Mouse (Mus musculus): ENCODE data around the gene Haus7. TPM values are rescaled to one million over a fixed set of nuclear protein-coding genes. Genes with fewer than 3 reads are reported as not detected.

Gene Haus7
- polyA plus RNA-seq (2015; fragmentation: Nextera tagmentation; extraction: Ambion mirVana), result 62.6 and 76.6 TPM in 2 replicates

GRCm38 (mm10) chrX:73458877-73459392 lies at the start of gene Haus7:
Gene Haus7, minus strand, starts transcription at chrX:73459044.

GRCm38 (mm10) chrX:73483484-73483810 lies 24.6 kb upstream of the Haus7 start, which contains the start of gene Bgn:
Gene Bgn, plus strand, starts transcription at chrX:73483602.

GRCm38 (mm10) chrX:73435252-73435651 lies 23.6 kb downstream of the Haus7 start, which contains the start of gene Trex2:
Gene Trex2, minus strand, starts transcription at chrX:73435344.

GRCm38 (mm10) chrX:73410880-73411517 lies 47.8 kb downstream of the Haus7 start, which contains the start of gene Zfp92:
Gene Zfp92, plus strand, starts transcription at chrX:73411096.

GRCm38 (mm10) chrX:73398636-73399035 lies 60.2 kb downstream of the Haus7 start, which contains the start of gene Gm18336:
Gene Gm18336, minus strand, starts transcription at chrX:73398736.

Other genes starting within 250 kb of the Haus7 start
- gene Xlr4b, start 244.7 kb downstream of the Haus7 start, polyA plus RNA-seq (2015; fragmentation: Nextera tagmentation; extraction: Ambion mirVana), result 0.62 and 9.2 TPM in 2 replicates
- 17.5 and 22.4 TPM in 2 replicates for gene F8a, start 230.8 kb downstream of the Haus7 start, polyA plus RNA-seq (2015; fragmentation: Nextera tagmentation; extraction: Ambion mirVana)
- gene Xlr4c, start 215.9 kb downstream of the Haus7 start, polyA plus RNA-seq (2015; fragmentation: Nextera tagmentation; extraction: Ambion mirVana), result 0.14 TPM in 1 of 2 replicates, not detected in the other
- not detected in 2 replicates for gene Xlr3c, start 193.7 kb downstream of the Haus7 start, polyA plus RNA-seq (2015; fragmentation: Nextera tagmentation; extraction: Ambion mirVana)
- 0.19 TPM in 1 of 2 replicates, not detected in the other for gene Xlr5a, start 166.1 kb downstream of the Haus7 start, polyA plus RNA-seq (2015; fragmentation: Nextera tagmentation; extraction: Ambion mirVana)
- gene Xlr5c, start 166.1 kb downstream of the Haus7 start, polyA plus RNA-seq (2015; fragmentation: Nextera tagmentation; extraction: Ambion mirVana), result not detected in 2 replicates
- gene Gm45015, start 122.2 kb downstream of the Haus7 start, polyA plus RNA-seq (2015; fragmentation: Nextera tagmentation; extraction: Ambion mirVana), result not detected in 2 replicates
- 4.1 and 4.5 TPM in 2 replicates for gene Zfp275, start 116.4 kb downstream of the Haus7 start, polyA plus RNA-seq (2015; fragmentation: Nextera tagmentation; extraction: Ambion mirVana)
- gene Gm18336, start 60.3 kb downstream of the Haus7 start, polyA plus RNA-seq (2015; fragmentation: Nextera tagmentation; extraction: Ambion mirVana), result not detected in 2 replicates
- gene Zfp92, start 47.9 kb downstream of the Haus7 start, polyA plus RNA-seq (2015; fragmentation: Nextera tagmentation; extraction: Ambion mirVana), result 0.12 and 0.17 TPM in 2 replicates
- gene Trex2, start 23.7 kb downstream of the Haus7 start, polyA plus RNA-seq (2015; fragmentation: Nextera tagmentation; extraction: Ambion mirVana), result 0.82 TPM in 1 of 2 replicates, not detected in the other
- 128 and 200 TPM in 2 replicates for gene Bgn, start 24.6 kb upstream of the Haus7 start, polyA plus RNA-seq (2015; fragmentation: Nextera tagmentation; extraction: Ambion mirVana)
- 1.7 and 4.0 TPM in 2 replicates for gene Atp2b3, start 44.0 kb upstream of the Haus7 start, polyA plus RNA-seq (2015; fragmentation: Nextera tagmentation; extraction: Ambion mirVana)
- 1.3 and 1.9 TPM in 2 replicates for gene Dusp9, start 180.4 kb upstream of the Haus7 start, polyA plus RNA-seq (2015; fragmentation: Nextera tagmentation; extraction: Ambion mirVana)
- gene Pnck, start 201.1 kb upstream of the Haus7 start, polyA plus RNA-seq (2015; fragmentation: Nextera tagmentation; extraction: Ambion mirVana), result 21.9 and 26.7 TPM in 2 replicates
- 5.1 and 6.5 TPM in 2 replicates for gene Slc6a8, start 214.1 kb upstream of the Haus7 start, polyA plus RNA-seq (2015; fragmentation: Nextera tagmentation; extraction: Ambion mirVana)

Data from adrenal gland, postnatal 0 days (tissue).